Mouse (Mus musculus) adipose tissue, adult 10 weeks (tissue): ENCODE measurements around the gene Epb41. TPM values are rescaled to one million over a fixed set of nuclear protein-coding genes. Genes with fewer than 3 reads are reported as not detected.

Experiments
- polyA plus RNA-seq: library from polyadenylated mRNA; stranded (reverse); fragments of 350-450 nt; fragmentation: Illumina TruSeq; extraction: RNeasy Lipid Tissue Mini Kit (QIAGEN cat#74804); gene quantifications from one replicate; pipeline ENCODE4 v1.2.3, GENCODE M21; 2014; ENCODE audit warnings: low read depth, low replicate concordance

The Epb41 gene
- polyA plus RNA-seq: 33.6 TPM

DNA sequence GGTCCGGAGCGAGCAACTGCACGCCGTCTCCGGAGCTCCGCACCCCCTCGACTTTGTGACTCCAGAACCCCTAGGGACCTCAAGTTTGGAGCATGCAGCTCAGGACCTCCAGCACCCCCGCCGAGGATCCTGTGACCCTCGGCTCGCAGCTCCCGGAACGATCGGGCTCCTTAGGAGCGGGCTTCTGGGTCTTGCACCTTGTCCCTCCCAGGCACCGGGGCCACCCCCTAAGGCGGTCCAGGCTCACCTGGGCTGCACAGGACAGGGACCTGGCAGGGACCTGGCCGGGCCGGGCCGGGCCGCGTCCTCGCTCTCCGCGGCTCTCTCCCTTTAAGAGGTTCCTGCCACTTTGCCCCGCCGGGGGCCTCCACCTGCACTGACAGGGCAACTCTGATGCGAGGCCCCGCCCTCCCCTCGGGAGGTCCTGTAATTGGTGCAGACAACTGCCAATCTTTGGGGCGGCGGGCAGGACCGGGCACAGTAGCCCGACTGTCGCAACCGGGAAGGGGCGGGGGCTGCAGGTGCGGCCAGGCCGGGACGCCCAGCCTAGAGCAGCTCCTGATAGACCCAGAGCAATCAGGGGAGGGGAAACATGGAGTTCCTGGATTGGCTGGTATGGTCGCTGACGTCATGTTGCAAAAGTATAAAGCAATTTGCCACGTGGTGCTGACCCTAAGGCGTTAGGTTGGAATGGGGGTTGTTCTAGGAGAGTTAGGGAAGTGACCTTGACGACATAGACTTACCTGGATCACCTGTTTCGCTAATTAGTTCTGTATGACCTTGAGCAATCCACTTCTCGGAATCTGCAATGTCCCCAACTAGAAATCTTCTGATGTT, at the start of gene Epb41:
TSS of gene Epb41 (minus strand) at position 389 of the 837 bp plus-strand sequence.

DNA sequence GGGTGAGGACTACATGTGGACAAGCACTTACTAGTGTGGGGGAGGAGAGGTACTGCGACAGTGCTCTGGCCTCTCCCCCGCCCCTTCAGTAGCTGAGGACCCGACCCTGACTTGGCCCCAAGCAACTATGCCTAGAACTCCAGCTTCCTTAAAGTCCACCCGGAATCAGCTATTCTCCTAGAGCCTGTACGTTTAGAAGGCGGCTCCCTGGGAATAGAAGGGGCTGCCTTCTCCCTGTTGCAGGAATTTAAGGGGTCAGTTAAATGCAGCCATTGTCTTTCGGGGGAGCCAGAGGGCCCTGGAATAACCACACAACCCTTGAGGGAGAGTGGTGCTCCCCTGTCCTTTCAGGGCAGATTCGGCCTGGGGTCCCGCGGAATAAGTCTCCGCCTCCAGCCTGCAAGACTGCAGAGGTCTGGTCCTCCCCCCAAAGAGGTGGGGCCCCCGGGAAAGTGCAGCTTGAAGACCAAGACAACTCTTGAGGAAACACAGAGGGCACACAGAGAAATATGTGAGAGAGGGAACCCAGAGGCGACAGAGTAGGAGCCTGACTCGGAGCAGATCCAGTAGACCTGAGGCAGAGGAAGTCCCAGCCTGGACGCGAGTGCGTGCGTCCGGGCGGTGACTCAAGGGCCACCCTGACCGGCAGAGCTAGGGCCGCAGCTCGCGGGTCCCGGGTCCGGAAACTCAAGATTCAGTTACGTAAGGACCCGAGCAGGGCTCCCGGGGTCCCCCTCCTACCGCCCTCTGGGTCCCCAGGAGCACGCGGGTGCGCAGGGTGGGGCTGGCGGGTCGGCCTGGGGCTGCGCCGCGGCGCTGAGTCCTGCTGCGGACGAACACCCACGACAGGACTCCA, 816 bp downstream of the Epb41 start, which contains the start of gene Gm10300:
TSS of gene Gm10300 (plus strand) at position 621 of the 856 bp plus-strand sequence.

DNA sequence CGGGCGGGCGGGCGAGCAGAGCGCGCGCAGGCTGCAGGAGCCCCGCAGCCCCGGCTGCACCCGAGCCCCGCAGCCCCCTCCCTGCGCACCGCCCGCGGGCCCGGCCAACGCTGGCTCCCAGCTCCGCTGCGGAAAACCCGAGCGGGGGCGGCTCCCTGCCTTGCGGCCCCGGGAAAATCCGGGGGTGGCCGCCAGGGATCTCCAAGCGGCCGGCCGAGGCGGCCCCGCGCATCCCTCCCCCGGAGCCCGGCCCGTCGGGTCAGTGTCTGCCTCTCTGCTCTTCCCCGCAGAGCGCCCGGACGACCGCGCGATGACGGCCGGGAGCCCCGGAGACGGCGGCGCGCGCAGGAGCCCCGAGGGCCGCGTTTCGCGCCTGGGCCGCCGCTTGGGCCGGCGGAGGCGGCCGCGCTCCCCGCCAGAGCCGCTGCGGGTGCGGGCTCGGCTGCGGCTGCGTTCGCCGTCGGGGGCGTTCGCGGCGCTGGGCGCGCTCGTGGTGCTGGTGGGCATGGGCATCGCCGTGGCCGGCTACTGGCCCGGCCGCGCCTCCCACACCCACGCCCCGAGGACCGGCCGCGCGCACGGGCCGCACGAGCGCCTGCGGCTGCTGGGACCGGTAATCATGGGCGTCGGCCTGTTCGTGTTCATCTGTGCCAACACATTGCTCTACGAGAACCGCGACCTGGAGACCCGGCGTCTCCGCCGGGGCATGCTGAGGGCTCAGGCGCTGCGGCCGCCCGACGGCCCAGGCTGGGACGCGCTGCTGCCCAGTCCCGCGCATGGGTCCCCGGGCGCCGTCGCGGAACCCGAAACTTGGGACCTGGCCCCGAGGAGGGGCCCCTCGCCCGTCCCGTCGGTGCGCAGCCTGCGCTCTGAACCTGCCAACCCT, 153.4 kb downstream of the Epb41 start, which contains the start of gene Tmem200b:
TSS of gene Tmem200b (plus strand) at position 311 of the 886 bp plus-strand sequence.

Other genes starting within 250 kb of the Epb41 start
- gene Ptpru, start 237.0 kb downstream of the Epb41 start, polyA plus RNA-seq: 9.9 TPM
- gene Mecr, start 231.9 kb downstream of the Epb41 start, polyA plus RNA-seq: 43.3 TPM
- 46.4 TPM for gene Srsf4, start 201.7 kb downstream of the Epb41 start, polyA plus RNA-seq
- 5.1 TPM for gene Tmem200b, start 153.6 kb downstream of the Epb41 start, polyA plus RNA-seq
- 0.42 TPM for gene Gm10300, start 624 bp downstream of the Epb41 start, polyA plus RNA-seq
- gene Oprd1, start 69.2 kb upstream of the Epb41 start, polyA plus RNA-seq: not detected
- 22.3 TPM for gene Ythdf2, start 137.0 kb upstream of the Epb41 start, polyA plus RNA-seq
- 10.0 TPM for gene Gmeb1, start 186.3 kb upstream of the Epb41 start, polyA plus RNA-seq
- gene Taf12, start 199.1 kb upstream of the Epb41 start, polyA plus RNA-seq: 20.0 TPM
- 8.6 TPM for gene Rab42, start 228.1 kb upstream of the Epb41 start, polyA plus RNA-seq